Mouse (Mus musculus) small intestine, adult 2 months (tissue): Measurements from ENCODE around the gene Rasgef1b.

Experiments used
- CTCF ChIP-seq: fragments of 200-500 bp; IDR thresholded peaks from 2 replicates; pipeline ENCODE4 v1.5.1; 2012; ENCODE audit warnings: low read depth, mild to moderate bottlenecking, control low read depth, inconsistent platforms, low read length, moderate library complexity, mixed read lengths; ENCODE audit not compliant: insufficient replicate concordance, insufficient read length; ENCODE audit errors: extremely low read depth
- POLR2A ChIP-seq: fragments of 200-500 bp; IDR thresholded peaks from 2 replicates; pipeline ENCODE4 v1.6.1; 2012; ENCODE audit warnings: low read depth, mild to moderate bottlenecking, control low read depth, inconsistent platforms, low read length, moderate library complexity

DNA sequence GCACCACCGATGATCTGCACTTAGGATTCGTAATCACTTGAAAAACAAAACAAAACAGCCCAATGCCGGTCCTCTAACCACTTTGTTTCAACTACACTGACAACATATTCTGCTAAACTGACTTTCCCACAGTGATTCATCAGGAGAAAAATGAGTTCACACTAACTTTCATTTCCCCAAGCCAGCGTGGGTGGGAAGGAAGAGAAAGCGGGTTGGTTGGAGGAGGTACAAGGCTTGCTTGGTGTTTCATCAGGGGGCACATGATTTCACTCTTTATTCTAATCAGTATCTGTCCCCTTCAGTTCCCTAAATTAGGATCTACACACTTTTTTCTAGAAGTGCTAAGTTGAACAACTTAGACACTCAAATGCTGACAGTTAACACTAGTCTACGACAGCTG lies 514.5 kb downstream of the Rasgef1b start:
- TF ChIP-seq POLR2A, result no peak
- no peak for TF ChIP-seq CTCF
